Comparison of ENCODE assay signal across 8 mouse cellular contexts in the genomic region with DNA sequence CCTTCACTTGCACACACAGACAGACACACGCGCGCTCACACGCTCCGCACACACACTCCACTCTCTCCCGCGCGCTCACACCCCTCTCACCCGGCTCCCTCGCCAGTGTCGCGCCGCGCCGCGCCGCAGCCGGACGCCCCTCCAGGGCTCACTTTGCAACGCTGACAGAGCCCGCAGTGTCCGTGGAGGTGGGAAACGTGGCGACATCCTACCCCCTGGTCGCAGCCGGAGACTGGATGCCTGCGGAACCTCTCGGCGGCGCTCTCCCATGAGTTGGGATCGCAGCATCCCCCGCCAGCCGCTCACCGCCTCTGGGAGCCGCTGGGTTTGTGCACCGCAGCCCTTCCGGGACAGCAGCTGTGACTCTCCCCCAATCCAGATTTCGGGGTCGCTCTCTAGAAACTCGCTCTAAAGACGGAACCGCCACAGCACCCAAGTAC. TPM values are rescaled to one million over a fixed set of nuclear protein-coding genes. Genes with fewer than 3 reads are reported as not detected.
DNase-seq lines count a peak whose midpoint lies in the region; ATAC-seq and TF ChIP-seq lines count a peak whose summit lies in the region.

No protein-coding gene starts in this region.

- no peaks in the 10 kb centered on the region for H3K79me2 ChIP-seq in C2C12 (ENCODE audit: control insufficient read depth, insufficient read depth)

- no peak for DNase-seq in cerebellum, adult 2 months
- no peak for DNase-seq in cerebellum, postnatal 10 days
- no peak for DNase-seq in heart, postnatal 0 days (ENCODE audit: low spot score)
- DNase-seq in liver, embryonic 11.5 days (ENCODE audit: low spot score) = no peak
- no peak for DNase-seq in ovary, postnatal 36 days (ENCODE audit: low spot score)

- no peaks in the 10 kb centered on the region for H3K36me3 ChIP-seq in C2C12 (ENCODE audit: control insufficient read depth, insufficient read depth)
- H3K36me3 ChIP-seq in embryonic facial prominence, embryonic 12.5 days = no peaks in the 10 kb centered on the region
- no peaks in the 10 kb centered on the region for H3K36me3 ChIP-seq in heart, postnatal 0 days (replicated peaks; ENCODE audit: control insufficient read depth, insufficient read depth, low read length)
- H3K36me3 ChIP-seq in liver, embryonic 11.5 days (ENCODE audit: control insufficient read depth, insufficient read depth, low read length) = no peaks in the 10 kb centered on the region
- H3K36me3 ChIP-seq in stomach, embryonic 15.5 days = no peaks in the 10 kb centered on the region

- no peak for ATAC-seq in embryonic facial prominence, embryonic 12.5 days (ENCODE audit: insufficient number of reproducible peaks, insufficient read depth, low FRiP score, low TSS enrichment)
- no peak for ATAC-seq in heart, postnatal 0 days (ENCODE audit: insufficient read depth, low read depth)
- ATAC-seq in liver, embryonic 11.5 days (replicated peaks; ENCODE audit: low FRiP score) = no peak; the same call in 1 of the 2 replicates
- no peak; the same call in 1 of the 2 replicates for ATAC-seq in stomach, embryonic 15.5 days (ENCODE audit: insufficient read depth, low FRiP score, low read depth)

- 0 out of 2 replicates have a peak, but pooled peaks cover 4% of the 10 kb centered on the region for H3K4me1 ChIP-seq in cerebellum, adult 2 months (ENCODE audit: control insufficient read depth, insufficient read depth, low read length)
- H3K4me1 ChIP-seq in embryonic facial prominence, embryonic 12.5 days = peaks cover 40% of the 10 kb centered on the region
- peaks cover 23% of the 10 kb centered on the region for H3K4me1 ChIP-seq in heart, postnatal 0 days (ENCODE audit: control insufficient read depth, insufficient read depth)
- peaks cover 8% of the 10 kb centered on the region; the same call in 1 of the 2 replicates for H3K4me1 ChIP-seq in liver, embryonic 11.5 days (replicated peaks; ENCODE audit: control insufficient read depth, insufficient read depth, low read length)
- H3K4me1 ChIP-seq in stomach, embryonic 15.5 days = peaks cover 38% of the 10 kb centered on the region

- no peaks in the 10 kb centered on the region for H3K79me3 ChIP-seq in C2C12 (ENCODE audit: low read depth)

- no peaks in the 10 kb centered on the region for H3K27me3 ChIP-seq in cerebellum, adult 2 months (ENCODE audit: control insufficient read depth, insufficient read depth, low read length)
- H3K27me3 ChIP-seq in C2C12 (ENCODE audit: control insufficient read depth, insufficient read depth, insufficient read length) = peaks cover 14% of the 10 kb centered on the region
- H3K27me3 ChIP-seq in embryonic facial prominence, embryonic 12.5 days = peaks cover 37% of the 10 kb centered on the region
- H3K27me3 ChIP-seq in heart, postnatal 0 days (ENCODE audit: control insufficient read depth, insufficient read depth, low read length) = peaks cover 30% of the 10 kb centered on the region
- peaks cover 58% of the 10 kb centered on the region for H3K27me3 ChIP-seq in liver, embryonic 11.5 days (replicated peaks; ENCODE audit: control insufficient read depth, insufficient read depth, low read length)
- H3K27me3 ChIP-seq in stomach, embryonic 15.5 days (replicated peaks) = peaks cover 49% of the 10 kb centered on the region

- H3K27ac ChIP-seq in cerebellum, adult 2 months (ENCODE audit: insufficient read depth, low read length) = peak overlapping the region; percentile 97
- H3K27ac ChIP-seq in embryonic facial prominence, embryonic 12.5 days = no peak overlapping the region
- H3K27ac ChIP-seq in heart, postnatal 0 days (ENCODE audit: low read depth) = peak overlapping the region; percentile 98
- no peak overlapping the region for H3K27ac ChIP-seq in liver, embryonic 11.5 days (ENCODE audit: low read depth, low read length)
- H3K27ac ChIP-seq in stomach, embryonic 15.5 days = no peak overlapping the region

- TF ChIP-seq POLR2A in cerebellum, adult 2 months (IDR thresholded peaks at IDR 0.05; ENCODE audit: borderline replicate concordance, insufficient read depth, low read length) = no peak

- H3ac ChIP-seq in C2C12 (ENCODE audit: control insufficient read depth, insufficient read length, low read depth) = peak overlapping the region; percentile 65

- 1% methylated on average over 42 of the region's 42 CpGs for WGBS in cerebellum, adult 2 months
- under 1% methylated on average over 42 of the region's 42 CpGs for WGBS in embryonic facial prominence, embryonic 12.5 days
- WGBS in heart, postnatal 0 days = under 1% methylated on average over 40 of the region's 42 CpGs
- under 1% methylated on average over 41 of the region's 42 CpGs for WGBS in liver, embryonic 11.5 days
- under 1% methylated on average over 42 of the region's 42 CpGs for WGBS in stomach, embryonic 15.5 days

- peak overlapping the region; percentile 73 for H3K4me3 ChIP-seq in cerebellum, adult 2 months (replicated peaks; ENCODE audit: insufficient read depth, low read depth, low read length)
- H3K4me3 ChIP-seq in C2C12 (ENCODE audit: insufficient read depth, poor library complexity, severe bottlenecking) = peak overlapping the region; percentile 40
- peak overlapping the region; percentile 64 for H3K4me3 ChIP-seq in embryonic facial prominence, embryonic 12.5 days
- H3K4me3 ChIP-seq in heart, postnatal 0 days (ENCODE audit: low read depth, low read length) = peak overlapping the region; percentile 71
- peak overlapping the region; percentile 70 for H3K4me3 ChIP-seq in liver, embryonic 11.5 days (ENCODE audit: low read depth, low read length)
- H3K4me3 ChIP-seq in stomach, embryonic 15.5 days (replicated peaks) = peak overlapping the region; percentile 70

- no peak for TF ChIP-seq CTCF in cerebellum, adult 2 months (IDR thresholded peaks at IDR 0.05; ENCODE audit: borderline replicate concordance, insufficient read depth, low read depth, low read length)
- no peak for TF ChIP-seq CTCF in C2C12 (IDR thresholded peaks at IDR 0.05; ENCODE audit: control insufficient read depth, insufficient read depth, insufficient read length)
- peak; percentile 18; the same call in 1 of the 2 replicates for TF ChIP-seq CTCF in heart, postnatal 0 days (IDR thresholded peaks at IDR 0.05; ENCODE audit: low read depth)

- peak overlapping the region; percentile 56 for H3K9ac ChIP-seq in embryonic facial prominence, embryonic 12.5 days
- H3K9ac ChIP-seq in heart, postnatal 0 days (replicated peaks; ENCODE audit: low read depth, low read length) = peak overlapping the region; percentile 58
- H3K9ac ChIP-seq in liver, embryonic 11.5 days (ENCODE audit: low read depth, low read length) = no peak overlapping the region; the same call in 1 of the 2 replicates
- H3K9ac ChIP-seq in stomach, embryonic 15.5 days = peak overlapping the region; percentile 14; the same call in 1 of the 2 replicates

- no peaks in the 10 kb centered on the region for H3K9me3 ChIP-seq in embryonic facial prominence, embryonic 12.5 days
- no peaks in the 10 kb centered on the region for H3K9me3 ChIP-seq in heart, postnatal 0 days (replicated peaks; ENCODE audit: control insufficient read depth, low read length)
- H3K9me3 ChIP-seq in liver, embryonic 11.5 days (ENCODE audit: control insufficient read depth, low read length) = no peaks in the 10 kb centered on the region
- H3K9me3 ChIP-seq in stomach, embryonic 15.5 days = no peaks in the 10 kb centered on the region

- TF ChIP-seq EP300 in heart, postnatal 0 days (IDR thresholded peaks at IDR 0.05; ENCODE audit: low read depth) = no peak

- H3K4me2 ChIP-seq in embryonic facial prominence, embryonic 12.5 days (replicated peaks) = peak overlapping the region; percentile 99
- H3K4me2 ChIP-seq in heart, postnatal 0 days (ENCODE audit: low read depth, low read length) = peak overlapping the region; percentile 100
- peak overlapping the region; percentile 96 for H3K4me2 ChIP-seq in liver, embryonic 11.5 days
- peak overlapping the region; percentile 100 for H3K4me2 ChIP-seq in stomach, embryonic 15.5 days

TF ChIP-seq in C2C12, 6 proteins besides CTCF, POLR2A, EP300 and RAD21:
- TF ChIP-seq MYOD1 (IDR thresholded peaks at IDR 0.05; ENCODE audit: control insufficient read depth, insufficient read length, low read depth) (no peak), CEBPB (IDR thresholded peaks at IDR 0.05; ENCODE audit: low read depth) (no peak)

RNA-seq across cellular contexts. Expression of a gene that starts 0.3 kb away (rescaled TPM):
- polyA plus RNA-seq in cerebellum, adult 2 months (2012; rRNA removed) = 2.4 TPM in 2 replicates
- polyA plus RNA-seq in C2C12 (2012; fragmentation: generic; extraction: Trizol) = 0.18 TPM
- 0.43 and 0.56 TPM in 2 replicates for polyA plus RNA-seq in embryonic facial prominence, embryonic 12.5 days (2016; fragmentation: Nextera tagmentation; extraction: Ambion mirVana)
- 5.0 and 5.3 TPM in 2 replicates for total RNA-seq in heart, postnatal 0 days (2014; rRNA removed; ENCODE audit: low replicate concordance)
- 0.14 and 0.30 TPM in 2 replicates for polyA plus RNA-seq in heart, postnatal 0 days (2015; fragmentation: Nextera tagmentation; extraction: Ambion mirVana)
- 0.04 TPM in 2 replicates for polyA plus RNA-seq in liver, embryonic 11.5 days (2014; fragmentation: Nextera tagmentation; extraction: Ambion mirVana)
- 0.10 and 0.21 TPM in 2 replicates for polyA plus RNA-seq in stomach, embryonic 15.5 days (2015; fragmentation: Nextera tagmentation; extraction: Ambion mirVana)

Comparison
In these comparisons a context has a peak if more than half of its experiments do, and no peak if none do; other contexts are left out.
1. H3K27ac ChIP-seq: peak in cerebellum, adult 2 months (single experiment) and heart, postnatal 0 days (single experiment); none in embryonic facial prominence, embryonic 12.5 days (single experiment), liver, embryonic 11.5 days (single experiment) and stomach, embryonic 15.5 days (single experiment).
2. Peak in every context shown above with its lines, with median percentiles within 50 percentile points of each other: H3K4me3 ChIP-seq and H3K4me2 ChIP-seq.